Mouse (Mus musculus): ENCODE data around the gene Ccl3. TPM values are rescaled to one million over a fixed set of nuclear protein-coding genes. Genes with fewer than 3 reads are reported as not detected.

The Ccl3 gene
- 1.1 and 1.5 TPM in 2 replicates for polyA plus RNA-seq (2015; fragmentation: Nextera tagmentation; extraction: Ambion mirVana)

DNA sequence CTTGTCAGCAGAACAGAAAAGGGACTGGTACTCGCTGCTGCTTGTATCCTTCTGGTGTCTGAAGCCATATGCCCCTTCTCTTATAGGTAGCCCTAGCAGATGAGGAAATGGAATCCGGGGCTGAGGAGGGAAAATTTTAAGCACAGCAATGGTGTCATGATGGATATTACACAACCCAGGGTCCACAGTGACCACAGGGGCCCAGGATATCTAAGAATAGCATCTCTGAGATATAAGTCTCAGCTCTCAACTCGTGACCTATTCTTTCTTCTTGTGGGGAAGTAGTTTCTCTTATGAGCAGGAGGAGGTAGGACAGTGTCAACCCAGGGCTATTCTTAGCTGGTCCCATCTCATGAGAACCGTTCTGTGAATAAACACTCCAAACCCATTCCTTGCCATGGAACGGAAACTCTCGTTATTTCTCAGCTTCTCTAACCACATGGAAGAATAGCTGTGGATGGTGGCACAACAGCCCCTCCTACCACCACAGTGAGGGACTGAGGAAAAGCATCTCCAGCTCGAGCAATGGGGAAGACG lies at the start of gene Ccl3:
TSS of gene Ccl3 (minus strand) at position 51 of the 537 bp plus-strand sequence.

DNA sequence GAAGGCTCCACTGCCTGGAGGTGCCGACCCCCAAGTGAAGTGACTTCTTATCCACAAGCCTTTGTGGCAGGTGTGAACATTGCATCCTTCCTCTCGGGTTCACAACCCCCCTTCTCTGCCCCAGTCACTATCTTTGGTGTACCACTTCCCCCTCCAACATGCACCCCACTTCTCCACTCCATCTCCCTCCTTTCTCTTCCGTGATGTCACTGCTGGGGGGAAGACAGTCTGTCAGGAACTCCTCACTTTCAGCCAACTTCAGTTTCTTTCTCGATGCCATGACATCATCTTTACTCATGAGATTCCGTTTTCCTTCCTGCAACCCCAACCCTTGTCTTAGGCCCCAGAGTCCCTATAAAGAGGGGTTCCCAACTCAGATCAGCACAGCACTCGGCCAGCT lies 13.0 kb upstream of the Ccl3 start, which contains the start of gene Ccl4:
TSS of gene Ccl4 (plus strand) at position 381 of the 400 bp plus-strand sequence.

DNA sequence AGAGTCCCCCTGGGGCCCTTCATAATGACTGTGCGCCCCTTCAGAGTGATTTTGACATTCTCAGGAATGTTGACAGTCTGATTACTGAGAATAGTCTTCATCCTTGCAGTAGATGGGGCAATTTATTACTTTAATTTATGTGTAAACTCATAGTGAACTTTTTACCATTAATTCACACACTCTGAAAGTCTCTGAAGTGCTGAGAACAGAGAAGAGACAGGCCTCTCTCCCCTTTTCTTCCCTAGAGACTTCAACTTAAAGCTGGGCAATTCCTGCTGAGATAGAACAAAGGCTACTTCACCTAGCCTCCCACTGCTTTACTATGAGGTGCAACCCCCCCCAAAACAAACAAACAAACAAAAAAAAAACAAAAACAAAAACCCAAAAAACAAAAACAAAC lies 3.6 kb downstream of the Ccl3 start, which contains the start of gene Rpl9-ps1:
TSS of gene Rpl9-ps1 (minus strand) at position 101 of the 400 bp plus-strand sequence.

Other genes starting within 250 kb of the Ccl3 start
- 4.4 and 5.9 TPM in 2 replicates for gene Rasl10b, start 240.2 kb downstream of the Ccl3 start, polyA plus RNA-seq (2015; fragmentation: Nextera tagmentation; extraction: Ambion mirVana)
- gene Gas2l2, start 219.9 kb downstream of the Ccl3 start, polyA plus RNA-seq (2015; fragmentation: Nextera tagmentation; extraction: Ambion mirVana) = 0.08 TPM in 1 of 2 replicates, not detected in the other
- 0.80 and 1.2 TPM in 2 replicates for gene 1700020L24Rik, start 211.7 kb downstream of the Ccl3 start, polyA plus RNA-seq (2015; fragmentation: Nextera tagmentation; extraction: Ambion mirVana)
- gene Mmp28, start 186.3 kb downstream of the Ccl3 start, polyA plus RNA-seq (2015; fragmentation: Nextera tagmentation; extraction: Ambion mirVana) = 1.9 and 3.2 TPM in 2 replicates
- gene Taf15, start 176.3 kb downstream of the Ccl3 start, polyA plus RNA-seq (2015; fragmentation: Nextera tagmentation; extraction: Ambion mirVana) = 4.9 and 6.5 TPM in 2 replicates
- gene Heatr9, start 127.2 kb downstream of the Ccl3 start, polyA plus RNA-seq (2015; fragmentation: Nextera tagmentation; extraction: Ambion mirVana) = not detected in 2 replicates
- 1.9 and 4.3 TPM in 2 replicates for gene Ccl5, start 118.8 kb downstream of the Ccl3 start, polyA plus RNA-seq (2015; fragmentation: Nextera tagmentation; extraction: Ambion mirVana)
- gene Ccl9, start 70.7 kb downstream of the Ccl3 start, polyA plus RNA-seq (2015; fragmentation: Nextera tagmentation; extraction: Ambion mirVana) = 23.0 and 30.6 TPM in 2 replicates
- gene Ccl6, start 56.3 kb downstream of the Ccl3 start, polyA plus RNA-seq (2015; fragmentation: Nextera tagmentation; extraction: Ambion mirVana) = 76.3 and 108 TPM in 2 replicates
- not detected in 2 replicates for gene Rpl9-ps1, start 3.7 kb downstream of the Ccl3 start, polyA plus RNA-seq (2015; fragmentation: Nextera tagmentation; extraction: Ambion mirVana)
- 2.0 and 2.8 TPM in 2 replicates for gene Ccl4, start 13.2 kb upstream of the Ccl3 start, polyA plus RNA-seq (2015; fragmentation: Nextera tagmentation; extraction: Ambion mirVana)
- gene Wfdc17, start 54.6 kb upstream of the Ccl3 start, polyA plus RNA-seq (2015; fragmentation: Nextera tagmentation; extraction: Ambion mirVana) = 25.4 and 59.9 TPM in 2 replicates
- gene Wfdc18, start 59.7 kb upstream of the Ccl3 start, polyA plus RNA-seq (2015; fragmentation: Nextera tagmentation; extraction: Ambion mirVana) = 1.3 and 2.7 TPM in 2 replicates
- gene Wfdc21, start 97.6 kb upstream of the Ccl3 start, polyA plus RNA-seq (2015; fragmentation: Nextera tagmentation; extraction: Ambion mirVana) = 6.7 and 13.8 TPM in 2 replicates
- gene Heatr6, start 104.3 kb upstream of the Ccl3 start, polyA plus RNA-seq (2015; fragmentation: Nextera tagmentation; extraction: Ambion mirVana) = 11.0 and 13.4 TPM in 2 replicates
- 1.3 and 2.8 TPM in 2 replicates for gene Hnf1b, start 200.7 kb upstream of the Ccl3 start, polyA plus RNA-seq (2015; fragmentation: Nextera tagmentation; extraction: Ambion mirVana)

All from adrenal gland, postnatal 0 days (tissue).